Mouse (Mus musculus): ENCODE measurements around the gene Itga2. TPM values are rescaled to one million over a fixed set of nuclear protein-coding genes. Genes with fewer than 3 reads are reported as not detected.

The Itga2 gene
- 1 to 10 TPM; 1.1 to 5.6 TPM for total RNA-seq (2021)
- long read RNA-seq, experiment 1: 0 reads
- long read RNA-seq, experiment 2: 0 reads

- DNase-seq: peak; percentile 78 to 82
Measured at GRCm38 (mm10) chr13:114931775-114932294, at the start of gene Itga2. Gene Itga2, minus strand, starts transcription at chr13:114932100.

GRCm38 (mm10) chr13:114980831-114981419 lies 49.0 kb upstream of the Itga2 start:
- no peak for DNase-seq

- DNase-seq: no peak
Measured at GRCm38 (mm10) chr13:114974484-114975042, 42.7 kb upstream of the Itga2 start.

GRCm38 (mm10) chr13:114971905-114972304 lies 40.0 kb upstream of the Itga2 start:
- DNase-seq: no peak

GRCm38 (mm10) chr13:114964233-114964632 lies 32.3 kb upstream of the Itga2 start:
- peak; percentile 85 to 86 for DNase-seq

GRCm38 (mm10) chr13:114954516-114954915 lies 22.6 kb upstream of the Itga2 start:
- DNase-seq: no peak

GRCm38 (mm10) chr13:114933541-114933940 lies 1.6 kb upstream of the Itga2 start:
- peak; percentile 64 to 70 for DNase-seq

- DNase-seq: peak in 1 of 2 experiments; percentile 31
Measured at GRCm38 (mm10) chr13:114930996-114931649, 777 bp downstream of the Itga2 start.

GRCm38 (mm10) chr13:114924785-114925184 lies 7.1 kb downstream of the Itga2 start:
- no peak for DNase-seq

GRCm38 (mm10) chr13:114923331-114923730 lies 8.6 kb downstream of the Itga2 start:
- DNase-seq: no peak

GRCm38 (mm10) chr13:114915767-114916166 lies 16.1 kb downstream of the Itga2 start:
- DNase-seq: no peak

- DNase-seq: no peak
Measured at GRCm38 (mm10) chr13:114914963-114915362, 16.9 kb downstream of the Itga2 start.

GRCm38 (mm10) chr13:114914559-114914958 lies 17.3 kb downstream of the Itga2 start:
- no peak for DNase-seq

GRCm38 (mm10) chr13:114910629-114911028 lies 21.3 kb downstream of the Itga2 start:
- DNase-seq: no peak

- no peak for DNase-seq
Measured at GRCm38 (mm10) chr13:114909514-114909913, 22.4 kb downstream of the Itga2 start.

- DNase-seq: no peak
Measured at GRCm38 (mm10) chr13:114907876-114908275, 24.0 kb downstream of the Itga2 start.

- DNase-seq: peak; percentile 84 to 89
Measured at GRCm38 (mm10) chr13:114896751-114897386, 35.0 kb downstream of the Itga2 start.

- peak; percentile 31 to 35 for DNase-seq
Measured at GRCm38 (mm10) chr13:114895896-114896295, 36.0 kb downstream of the Itga2 start.

GRCm38 (mm10) chr13:114894718-114895117 lies 37.2 kb downstream of the Itga2 start:
- DNase-seq: no peak

- no peak for DNase-seq
Measured at GRCm38 (mm10) chr13:114891655-114892054, 40.2 kb downstream of the Itga2 start.

GRCm38 (mm10) chr13:114887695-114888094 lies 44.2 kb downstream of the Itga2 start:
- no peak for DNase-seq

GRCm38 (mm10) chr13:114887293-114887692 lies 44.6 kb downstream of the Itga2 start:
- no peak for DNase-seq

GRCm38 (mm10) chr13:114885171-114885570 lies 46.7 kb downstream of the Itga2 start:
- peak; percentile 3 to 19 for DNase-seq
